Mouse (Mus musculus) thymus, adult 2 months (tissue): ENCODE data around the gene Clp1. TPM values are rescaled to one million over a fixed set of nuclear protein-coding genes. Genes with fewer than 3 reads are reported as not detected.
A peak's percentile ranks its signal among the peaks of the same experiment; 100 is the strongest.

Experiments
- DNase-seq: peaks from one replicate; pipeline ENCODE4 v3.0.0; 2021
- H3K27ac ChIP-seq: fragments of 200-500 bp; 2 replicates; pipeline ENCODE4 v1.5.1; 2012; ENCODE audit warnings: low read length, control low read depth; ENCODE audit not compliant: control insufficient read depth, insufficient read depth
- H3K27me3 ChIP-seq: fragments of 200-500 bp; 2 replicates; pipeline ENCODE4 v1.6.1; 2012; ENCODE audit warnings: mild to moderate bottlenecking, low read length, moderate library complexity, mixed read lengths; ENCODE audit not compliant: control insufficient read depth, insufficient read depth
- H3K36me3 ChIP-seq: fragments of 200-500 bp; 2 replicates; pipeline ENCODE4 v1.6.1; 2012; ENCODE audit warnings: mild to moderate bottlenecking, low read length, moderate library complexity; ENCODE audit not compliant: control insufficient read depth, insufficient read depth
- H3K4me1 ChIP-seq: fragments of 200-500 bp; replicated peaks from 2 replicates; pipeline ENCODE4 v1.6.1; 2012; ENCODE audit warnings: low read length; ENCODE audit not compliant: control insufficient read depth, insufficient read depth
- H3K4me3 ChIP-seq: fragments of 200-500 bp; 2 replicates; pipeline ENCODE4 v1.5.1; 2012; ENCODE audit warnings: mild to moderate bottlenecking, low read length, control low read depth, moderate library complexity; ENCODE audit not compliant: control insufficient read depth, insufficient read depth
- CTCF ChIP-seq: fragments of 200-500 bp; IDR thresholded peaks from 2 replicates; pipeline ENCODE4 v1.5.1; 2012; ENCODE audit warnings: mild to moderate bottlenecking, control low read depth, low read length, moderate library complexity, borderline replicate concordance; ENCODE audit not compliant: control insufficient read depth, poor library complexity, insufficient read depth; ENCODE audit errors: extremely low read depth
- POLR2A ChIP-seq: fragments of 200-500 bp; IDR thresholded peaks from 2 replicates; pipeline ENCODE4 v1.6.1; 2012; ENCODE audit warnings: mild to moderate bottlenecking, low read length, control low read depth, moderate library complexity; ENCODE audit not compliant: control insufficient read depth, poor library complexity, insufficient read depth; ENCODE audit errors: extremely low read depth
- WGBS: fragments of 180-500 bp; shearing (Covaris S2); methylation state at CpG from one replicate; pipeline ENCODE4 v1.1.7; 2018; 5-methylcytosine and 5-hydroxymethylcytosine counted together
- polyA plus RNA-seq: library from polyadenylated mRNA; depleted of rRNA; stranded (reverse); fragments of >200 nt; gene quantifications from 2 replicates; pipeline ENCODE4 v1.2.3, GENCODE M21; 2012; rRNA removed

Clp1 gene
- polyA plus RNA-seq = 25.0 and 29.3 TPM in 2 replicates

- Histone ChIP-seq H3K4me1 (peaks cover 11% of the 10 kb centered on the region), H3K36me3 (peaks cover 18% of the 10 kb centered on the region), H3K27me3 (no peaks in the 10 kb centered on the region), H3K27ac (peak within 1 kb of the TSS; percentile 74), H3K4me3 (peak within 1 kb of the TSS; percentile 78)
- WGBS = 1% methylated on average over 39 of the region's 39 CpGs
- TF ChIP-seq POLR2A = 0 out of 2 replicates have a peak, but pooled peaks have one; percentile 47
- TF ChIP-seq CTCF = no peak
- peak; percentile 96 for DNase-seq
Observed at GRCm38 (mm10) chr2:84727172-84727858, at the start of gene Clp1. TSS of gene Clp1 (minus strand) at chr2:84727350.

GRCm38 (mm10) chr2:84775665-84776064, 48.5 kb upstream of the Clp1 start:
- TF ChIP-seq POLR2A = no peak
- no peak overlapping the region for H3K4me3 ChIP-seq
- DNase-seq = no peak
- 76% methylated on average over 6 of the region's 6 CpGs for WGBS
- H3K36me3 ChIP-seq = no peaks in the 10 kb centered on the region
- no peak overlapping the region for H3K27ac ChIP-seq
- H3K27me3 ChIP-seq = no peaks in the 10 kb centered on the region
- no peaks in the 10 kb centered on the region for H3K4me1 ChIP-seq

- no peak within 1 kb of the TSS for H3K27ac ChIP-seq
- no peak for TF ChIP-seq POLR2A
- TF ChIP-seq CTCF = no peak
- no peaks in the 10 kb centered on the region for H3K27me3 ChIP-seq
- DNase-seq = no peak
- 95% methylated on average over 9 of the region's 9 CpGs for WGBS
- H3K4me1 ChIP-seq = no peaks in the 10 kb centered on the region
- no peaks in the 10 kb centered on the region for H3K36me3 ChIP-seq
- H3K4me3 ChIP-seq = no peak within 1 kb of the TSS
Observed at GRCm38 (mm10) chr2:84775241-84775640, 48.1 kb upstream of the Clp1 start, which contains the start of gene Serping1. TSS of gene Serping1 (minus strand) at chr2:84775444.

- Histone ChIP-seq H3K4me3 (no peak overlapping the region), H3K27ac (no peak overlapping the region)
Observed at GRCm38 (mm10) chr2:84774751-84775150, 47.6 kb upstream of the Clp1 start.

GRCm38 (mm10) chr2:84773195-84773594, 46.0 kb upstream of the Clp1 start:
- WGBS = 87% methylated on average over 5 of the region's 5 CpGs
- Histone ChIP-seq H3K36me3 (no peaks in the 10 kb centered on the region), H3K27me3 (no peaks in the 10 kb centered on the region; the same call in 1 of the 2 replicates), H3K4me1 (no peaks in the 10 kb centered on the region), H3K4me3 (no peak overlapping the region), H3K27ac (no peak overlapping the region)
- DNase-seq = no peak
- TF ChIP-seq POLR2A (no peak), CTCF (no peak)

More at GRCm38 (mm10) chr2:84774751-84775150, 47.6 kb upstream of the Clp1 start:
- TF ChIP-seq POLR2A = no peak
- TF ChIP-seq CTCF = no peak
- H3K4me1 ChIP-seq = no peaks in the 10 kb centered on the region
- DNase-seq = no peak
- WGBS = 79% methylated on average over 15 of the region's 15 CpGs
- no peaks in the 10 kb centered on the region; the same call in 1 of the 2 replicates for H3K27me3 ChIP-seq
- no peaks in the 10 kb centered on the region for H3K36me3 ChIP-seq

GRCm38 (mm10) chr2:84772454-84772853, 45.3 kb upstream of the Clp1 start:
- TF ChIP-seq CTCF (no peak), POLR2A (no peak)

GRCm38 (mm10) chr2:84770501-84770900, 43.4 kb upstream of the Clp1 start:
- DNase-seq = no peak
- 78% methylated on average over 6 of the region's 6 CpGs for WGBS
- Histone ChIP-seq H3K4me3 (no peak overlapping the region), H3K27me3 (no peaks in the 10 kb centered on the region; the same call in 1 of the 2 replicates), H3K4me1 (no peaks in the 10 kb centered on the region), H3K36me3 (no peaks in the 10 kb centered on the region), H3K27ac (no peak overlapping the region)
- TF ChIP-seq CTCF (no peak), POLR2A (no peak)

More at GRCm38 (mm10) chr2:84772454-84772853, 45.3 kb upstream of the Clp1 start:
- no peaks in the 10 kb centered on the region; the same call in 1 of the 2 replicates for H3K27me3 ChIP-seq
- H3K36me3 ChIP-seq = no peaks in the 10 kb centered on the region
- no peak overlapping the region for H3K27ac ChIP-seq
- no peak overlapping the region for H3K4me3 ChIP-seq
- no peaks in the 10 kb centered on the region for H3K4me1 ChIP-seq
- 86% methylated on average over 4 of the region's 4 CpGs for WGBS
- DNase-seq = no peak
